ENCODE assay signal across 15 mouse cellular contexts in genomic region chr3:101411626-101412025, GRCm38 (mm10). TPM values are rescaled to one million over a fixed set of nuclear protein-coding genes. Genes with fewer than 3 reads are reported as not detected.
DNase-seq lines count a peak whose midpoint lies in the region; ATAC-seq and TF ChIP-seq lines count a peak whose summit lies in the region.
"Had no signal": no experiment of that assay in that cellular context is flagged by ENCODE, and none has a peak within 500 bp of the region (broad histone marks: within the 10 kb centered on the region; RNA-seq: fewer than 3 reads in every experiment).

No protein-coding gene starts in this region.

- TF ChIP-seq CTCF in stomach, postnatal 0 days (IDR thresholded peaks at IDR 0.05; ENCODE audit: low read depth): no peak

- H3K4me3 ChIP-seq in heart, embryonic 16.5 days (ENCODE audit: low read length): no peak overlapping the region
- no peak overlapping the region for H3K4me3 ChIP-seq in heart, embryonic 11.5 days (ENCODE audit: low read depth, low read length)
- no peak overlapping the region for H3K4me3 ChIP-seq in lung, embryonic 16.5 days (ENCODE audit: low read length)
- H3K4me3 ChIP-seq in stomach, postnatal 0 days (ENCODE audit: low read depth, low read length): no peak overlapping the region
- H3K4me3 ChIP-seq: erythroblast, embryonic 14.5 days; midbrain, embryonic 15.5 days had no signal

- DNase-seq in lung, adult 18-20 months: no peak
- peak; percentile 22 for DNase-seq in T-cell, adult 2 months (ENCODE audit: low spot score)
- no peak for DNase-seq in stomach, postnatal 0 days (ENCODE audit: low spot score)
- no peak for DNase-seq in yolk sac, embryonic 10.5 days (ENCODE audit: low spot score)
- DNase-seq: cerebellum, postnatal 14 days; kidney, postnatal 14 days; layer of hippocampus, adult 9-11 months; lung, embryonic 14.5 days; right cerebral cortex, postnatal 14 days had no signal

- TF ChIP-seq EP300 in stomach, postnatal 0 days (optimal IDR thresholded peaks at IDR 0.05): no peak

- no peaks in the 10 kb centered on the region for H3K27me3 ChIP-seq in heart, embryonic 16.5 days (ENCODE audit: control insufficient read depth, insufficient read depth, low read length)
- no peaks in the 10 kb centered on the region for H3K27me3 ChIP-seq in heart, embryonic 11.5 days (ENCODE audit: control insufficient read depth, insufficient read depth, low read length)
- no peaks in the 10 kb centered on the region for H3K27me3 ChIP-seq in lung, embryonic 16.5 days (ENCODE audit: control insufficient read depth, insufficient read depth, low read depth, low read length)
- H3K27me3 ChIP-seq in stomach, postnatal 0 days (ENCODE audit: control insufficient read depth, insufficient read depth, low read length): no peaks in the 10 kb centered on the region
- H3K27me3 ChIP-seq: midbrain, embryonic 15.5 days had no signal

- peak overlapping the region; percentile 6 for H3K27ac ChIP-seq in heart, embryonic 16.5 days (ENCODE audit: low read length)
- no peak overlapping the region for H3K27ac ChIP-seq in heart, embryonic 11.5 days (ENCODE audit: low read depth, low read length)
- H3K27ac ChIP-seq in lung, embryonic 16.5 days (ENCODE audit: low read length): no peak overlapping the region
- no peak overlapping the region for H3K27ac ChIP-seq in stomach, postnatal 0 days (replicated peaks)
- H3K27ac ChIP-seq: midbrain, embryonic 15.5 days had no signal

- WGBS in heart, embryonic 16.5 days: 60% methylated on average over 3 of the region's 3 CpGs
- 66% methylated on average over 3 of the region's 3 CpGs for WGBS in heart, embryonic 11.5 days (ENCODE audit: insufficient replicate concordance)
- WGBS in lung, embryonic 16.5 days: 72% methylated on average over 3 of the region's 3 CpGs
- WGBS in stomach, postnatal 0 days: 83% methylated on average over 3 of the region's 3 CpGs

- H3K9me3 ChIP-seq in heart, embryonic 16.5 days (replicated peaks; ENCODE audit: control insufficient read depth, low read length): no peaks in the 10 kb centered on the region
- no peaks in the 10 kb centered on the region for H3K9me3 ChIP-seq in heart, embryonic 11.5 days (replicated peaks; ENCODE audit: control insufficient read depth, low read length)
- no peaks in the 10 kb centered on the region for H3K9me3 ChIP-seq in lung, embryonic 16.5 days (ENCODE audit: control insufficient read depth, low read length)
- H3K9me3 ChIP-seq in stomach, postnatal 0 days (ENCODE audit: control insufficient read depth, low read length): no peaks in the 10 kb centered on the region
- H3K9me3 ChIP-seq: midbrain, embryonic 15.5 days had no signal

- H3K4me2 ChIP-seq in heart, embryonic 16.5 days (ENCODE audit: low read depth, low read length): no peak overlapping the region
- H3K4me2 ChIP-seq in heart, embryonic 11.5 days: no peak overlapping the region
- no peak overlapping the region for H3K4me2 ChIP-seq in lung, embryonic 16.5 days (ENCODE audit: low read depth, low read length)
- no peak overlapping the region for H3K4me2 ChIP-seq in stomach, postnatal 0 days (replicated peaks; ENCODE audit: low read depth)
- H3K4me2 ChIP-seq: lung, embryonic 14.5 days; midbrain, embryonic 15.5 days had no signal

- ATAC-seq in heart, embryonic 16.5 days (replicated peaks; ENCODE audit: extremely low read depth, insufficient read depth, low FRiP score): no peak
- ATAC-seq in heart, embryonic 11.5 days (replicated peaks; ENCODE audit: insufficient number of reproducible peaks, low FRiP score, low TSS enrichment): no peak
- ATAC-seq in lung, embryonic 16.5 days (ENCODE audit: low read depth): peak; percentile 29; the same call in 1 of the 2 replicates
- ATAC-seq in stomach, postnatal 0 days (ENCODE audit: low FRiP score, low TSS enrichment): peak; percentile 28; the same call in 1 of the 2 replicates
- ATAC-seq: inflammation-experienced regulatory T-cells, adult 6 months; midbrain, embryonic 15.5 days had no signal

- peaks cover 53% of the 10 kb centered on the region for H3K4me1 ChIP-seq in heart, embryonic 16.5 days (ENCODE audit: control insufficient read depth, insufficient read depth, low read length)
- H3K4me1 ChIP-seq in heart, embryonic 11.5 days (ENCODE audit: control insufficient read depth, insufficient read depth, low read length): peaks cover 65% of the 10 kb centered on the region
- peaks cover 44% of the 10 kb centered on the region for H3K4me1 ChIP-seq in lung, embryonic 16.5 days (replicated peaks; ENCODE audit: control insufficient read depth, insufficient read depth, low read length)
- peaks cover 13% of the 10 kb centered on the region for H3K4me1 ChIP-seq in stomach, postnatal 0 days (replicated peaks; ENCODE audit: control insufficient read depth, insufficient read depth)

- no peak overlapping the region for H3K9ac ChIP-seq in heart, embryonic 16.5 days (ENCODE audit: low read length)
- H3K9ac ChIP-seq in heart, embryonic 11.5 days (ENCODE audit: low read depth, low read length): no peak overlapping the region
- H3K9ac ChIP-seq in lung, embryonic 16.5 days (ENCODE audit: low read length): no peak overlapping the region
- H3K9ac ChIP-seq in stomach, postnatal 0 days (ENCODE audit: low read length): no peak overlapping the region
- H3K9ac ChIP-seq: lung, embryonic 14.5 days; midbrain, embryonic 15.5 days had no signal

- H3K36me3 ChIP-seq in heart, embryonic 16.5 days (ENCODE audit: control insufficient read depth, insufficient read depth): no peaks in the 10 kb centered on the region
- H3K36me3 ChIP-seq in heart, embryonic 11.5 days (ENCODE audit: control insufficient read depth, insufficient read depth, low read length): no peaks in the 10 kb centered on the region
- no peaks in the 10 kb centered on the region for H3K36me3 ChIP-seq in lung, embryonic 16.5 days (ENCODE audit: control insufficient read depth, insufficient read depth, low read length)
- no peaks in the 10 kb centered on the region for H3K36me3 ChIP-seq in stomach, postnatal 0 days (ENCODE audit: control insufficient read depth, insufficient read depth, low read length)
- H3K36me3 ChIP-seq: midbrain, embryonic 15.5 days had no signal

RNA-seq across cellular contexts. Expression of gene Igsf3, which starts 34.7 kb away (rescaled TPM):
- 36.2 and 38.1 TPM in 2 replicates for polyA plus RNA-seq in heart, embryonic 16.5 days (2015; fragmentation: Nextera tagmentation; extraction: Ambion mirVana)
- polyA plus RNA-seq in heart, embryonic 11.5 days (2014; fragmentation: Nextera tagmentation; extraction: Ambion mirVana): 28.1 and 31.3 TPM in 2 replicates
- polyA plus RNA-seq in lung, embryonic 16.5 days (2015; fragmentation: Nextera tagmentation; extraction: Ambion mirVana): 40.5 and 40.6 TPM in 2 replicates
- 12.4 and 13.6 TPM in 2 replicates for polyA plus RNA-seq in stomach, postnatal 0 days (2015; fragmentation: Nextera tagmentation; extraction: Ambion mirVana)

Comparison
In these comparisons a context has a peak if more than half of its experiments do, and no peak if none do; other contexts are left out.
1. ATAC-seq: peak in lung, embryonic 16.5 days (single experiment) and stomach, postnatal 0 days (single experiment); none in heart, embryonic 16.5 days (single experiment) and heart, embryonic 11.5 days (single experiment).